Mouse (Mus musculus): ENCODE data around the gene Akr1c18. TPM values are rescaled to one million over a fixed set of nuclear protein-coding genes. Genes with fewer than 3 reads are reported as not detected.

The Akr1c18 gene
- total and polyA plus RNA-seq, 3 experiments, result not detected

GRCm38 (mm10) chr13:4101691-4102090, 48.8 kb downstream of the Akr1c18 start:
- Histone ChIP-seq H3K4me1 (ENCODE audit: control insufficient read depth in 1 of 2, insufficient read depth in 2 of 2, low read length in 2 of 2) (no peaks in the 10 kb centered on the region), H3K9ac (ENCODE audit: control insufficient read depth, low read depth, low read length, poor library complexity, severe bottlenecking) (no peak overlapping the region), H3K4me3 (ENCODE audit: control insufficient read depth in 1 of 2, insufficient read depth in 1 of 2, low read depth in 2 of 2, low read length in 2 of 2) (no peak overlapping the region), H3K9me3 (replicated peaks; ENCODE audit: insufficient read depth, low read length) (no peaks in the 10 kb centered on the region), H3K27ac (ENCODE audit: control insufficient read depth, low read depth, low read length) (no peak overlapping the region), H3K36me3 (ENCODE audit: control insufficient read depth in 1 of 2, insufficient read depth in 2 of 2, low read length in 2 of 2) (no peaks in the 10 kb centered on the region), H3K27me3 (ENCODE audit: control insufficient read depth in 1 of 2, insufficient read depth in 2 of 2, low read length in 2 of 2) (no peaks in the 10 kb centered on the region), H3K79me2 (ENCODE audit: control insufficient read depth, insufficient read depth, low read length, poor library complexity) (no peaks in the 10 kb centered on the region)
- no peak for DNase-seq (ENCODE audit: low read depth, low spot score)
- TF ChIP-seq CHD2 (IDR thresholded peaks at IDR 0.05; ENCODE audit: low read length), result no peak

Other genes starting within 250 kb of the Akr1c18 start
- 29.2 and 29.8 TPM in 2 replicates for gene Net1, start 232.4 kb downstream of the Akr1c18 start, total RNA-seq (2012; rRNA removed)
- gene Net1, start 232.4 kb downstream of the Akr1c18 start, polyA plus RNA-seq (2012; ENCODE audit: insufficient read depth in 1 of 2, insufficient read length in 2 of 2, low read depth in 1 of 2, low replicate concordance in 2 of 2, missing spikeins in 1 of 2), result 100 to 1,000 TPM in 1 of 2 experiments, 10 to 100 TPM in 1; 63.2 to 125 TPM
- not detected in 2 replicates for gene Tubal3, start 232.4 kb downstream of the Akr1c18 start, total RNA-seq (2012; rRNA removed)
- gene Tubal3, start 232.4 kb downstream of the Akr1c18 start, polyA plus RNA-seq (2012; ENCODE audit: insufficient read depth in 1 of 2, insufficient read length in 2 of 2, low read depth in 1 of 2, low replicate concordance in 2 of 2, missing spikeins in 1 of 2), result not detected
- not detected in 2 replicates for gene Ucn3, start 205.3 kb downstream of the Akr1c18 start, total RNA-seq (2012; rRNA removed)
- gene Ucn3, start 205.3 kb downstream of the Akr1c18 start, polyA plus RNA-seq (2012; ENCODE audit: insufficient read depth in 1 of 2, insufficient read length in 2 of 2, low read depth in 1 of 2, low replicate concordance in 2 of 2, missing spikeins in 1 of 2), result not detected
- gene Akr1c14, start 101.6 kb downstream of the Akr1c18 start, total RNA-seq (2012; rRNA removed), result not detected in 2 replicates
- gene Akr1c14, start 101.6 kb downstream of the Akr1c18 start, polyA plus RNA-seq (2012; ENCODE audit: insufficient read depth in 1 of 2, insufficient read length in 2 of 2, low read depth in 1 of 2, low replicate concordance in 2 of 2, missing spikeins in 1 of 2), result not detected
- 13.0 and 13.3 TPM in 2 replicates for gene Akr1c13, start 40.5 kb upstream of the Akr1c18 start, total RNA-seq (2012; rRNA removed)
- gene Akr1c13, start 40.5 kb upstream of the Akr1c18 start, polyA plus RNA-seq (2012; ENCODE audit: insufficient read depth in 1 of 2, insufficient read length in 2 of 2, low read depth in 1 of 2, low replicate concordance in 2 of 2, missing spikeins in 1 of 2), result 1 to 10 TPM in 1 of 2 experiments, not detected in 1; 5.5 TPM
- not detected in 2 replicates for gene Akr1c19, start 78.0 kb upstream of the Akr1c18 start, total RNA-seq (2012; rRNA removed)
- not detected for gene Akr1c19, start 78.0 kb upstream of the Akr1c18 start, polyA plus RNA-seq (2012; ENCODE audit: insufficient read depth in 1 of 2, insufficient read length in 2 of 2, low read depth in 1 of 2, low replicate concordance in 2 of 2, missing spikeins in 1 of 2)
- 0.42 and 0.62 TPM in 2 replicates for gene Akr1c12, start 128.8 kb upstream of the Akr1c18 start, total RNA-seq (2012; rRNA removed)
- gene Akr1c12, start 128.8 kb upstream of the Akr1c18 start, polyA plus RNA-seq (2012; ENCODE audit: insufficient read depth in 1 of 2, insufficient read length in 2 of 2, low read depth in 1 of 2, low replicate concordance in 2 of 2, missing spikeins in 1 of 2), result under 1 TPM in 1 of 2 experiments, not detected in 1; 0.45 TPM

Measured in MEL (cell line).